Mouse (Mus musculus): ENCODE measurements at regions not wholly inside any gene's neighbourhood (a gene's known extent, or its start where the extent isn't known, plus 50 kb on each side); places are given as distances from the start of the nearest gene placed in this dataset.

GRCm38 (mm10) chr11:28782486-28782885, 70.5 kb upstream of the Efemp1 start:
- no peak for TF ChIP-seq CTCF (IDR thresholded peaks at IDR 0.05)
- no peak overlapping the region for H3K4me3 ChIP-seq
- intact Hi-C loops (cut with DNase I), result no loop called here

GRCm38 (mm10) chr11:28770831-28771230, 82.2 kb upstream of the Efemp1 start:
- Histone ChIP-seq H3K4me3 (no peak overlapping the region), H3K27ac (no peak overlapping the region)
- no peak for DNase-seq (ENCODE audit: extremely low spot score in 1 of 2, low spot score in 2 of 2)
- intact Hi-C loops (cut with DNase I), result no loop called here
- no peak for TF ChIP-seq CTCF (IDR thresholded peaks at IDR 0.05)

More at GRCm38 (mm10) chr11:28782486-28782885, 70.5 kb upstream of the Efemp1 start:
- DNase-seq (ENCODE audit: extremely low spot score in 1 of 2, low spot score in 2 of 2), result no peak
- H3K27ac ChIP-seq, result no peak overlapping the region

GRCm38 (mm10) chr11:28760751-28761150, 92.3 kb upstream of the Efemp1 start:
- intact Hi-C loops (cut with DNase I), result no loop called here
- Histone ChIP-seq H3K27ac (no peak overlapping the region), H3K4me3 (no peak overlapping the region)
- no peak for TF ChIP-seq CTCF (IDR thresholded peaks at IDR 0.05)
- no peak for DNase-seq (ENCODE audit: extremely low spot score in 1 of 2, low spot score in 2 of 2)

- intact Hi-C loops (cut with DNase I), result loop anchor here (2.0 to 5.0 kb wide), 2 partner anchors 307 to 358 kb away; no protein-coding TSS in a partner anchor
- peak; percentile 1 for TF ChIP-seq CTCF (IDR thresholded peaks at IDR 0.05)
- H3K4me3 ChIP-seq, result peak overlapping the region; percentile 2; the same call in 1 of the 2 replicates
- H3K27ac ChIP-seq, result no peak overlapping the region
- peak in 1 of 2 experiments; percentile 9 for DNase-seq (ENCODE audit: extremely low spot score in 1 of 2, low spot score in 2 of 2)
These were observed 117.9 kb upstream of the Efemp1 start for GRCm38 (mm10) chr11:28734941-28735597.

GRCm38 (mm10) chr11:28734581-28734931, 118.4 kb upstream of the Efemp1 start:
- no peak overlapping the region for H3K4me3 ChIP-seq
- intact Hi-C loops (cut with DNase I), result loop anchor here (2.0 to 5.0 kb wide), 2 partner anchors 308 to 358 kb away; no protein-coding TSS in a partner anchor
- H3K27ac ChIP-seq, result no peak overlapping the region
- no peak for DNase-seq (ENCODE audit: extremely low spot score in 1 of 2, low spot score in 2 of 2)
- TF ChIP-seq CTCF (IDR thresholded peaks at IDR 0.05), result no peak

- H3K27ac ChIP-seq, result no peak overlapping the region
- intact Hi-C loops (cut with DNase I), result loop anchor here (2.0 to 5.0 kb wide), 2 partner anchors 308 to 359 kb away; no protein-coding TSS in a partner anchor
- DNase-seq (ENCODE audit: extremely low spot score in 1 of 2, low spot score in 2 of 2), result no peak
- peak; percentile 51 for TF ChIP-seq CTCF (IDR thresholded peaks at IDR 0.05)
- H3K4me3 ChIP-seq, result no peak overlapping the region
These were observed 119.0 kb upstream of the Efemp1 start for GRCm38 (mm10) chr11:28733877-28734580.

- intact Hi-C loops (cut with DNase I), result loop anchor here (5.0 kb wide), 1 partner anchor 312 kb away; no protein-coding TSS in a partner anchor
- H3K27ac ChIP-seq, result no peak overlapping the region
- no peak for DNase-seq (ENCODE audit: extremely low spot score in 1 of 2, low spot score in 2 of 2)
- no peak for TF ChIP-seq CTCF (IDR thresholded peaks at IDR 0.05)
- H3K4me3 ChIP-seq, result no peak overlapping the region
These were observed 122.9 kb upstream of the Efemp1 start for GRCm38 (mm10) chr11:28730140-28730539.

- intact Hi-C loops (cut with DNase I), result loop anchor here (5.0 kb wide), 1 partner anchor 87 kb away; no protein-coding TSS in a partner anchor
- DNase-seq (ENCODE audit: extremely low spot score in 1 of 2, low spot score in 2 of 2), result no peak
- Histone ChIP-seq H3K27ac (no peak overlapping the region), H3K4me3 (no peak overlapping the region)
- TF ChIP-seq CTCF (IDR thresholded peaks at IDR 0.05), result no peak
These were observed 125.4 kb upstream of the Ccdc85a start for GRCm38 (mm10) chr11:28709511-28709910.

- TF ChIP-seq CTCF (IDR thresholded peaks at IDR 0.05), result no peak
- Histone ChIP-seq H3K4me3 (no peak overlapping the region), H3K27ac (no peak overlapping the region)
- intact Hi-C loops (cut with DNase I), result loop anchor here (5.0 kb wide), 1 partner anchor 86 kb away; no protein-coding TSS in a partner anchor
- no peak for DNase-seq (ENCODE audit: extremely low spot score in 1 of 2, low spot score in 2 of 2)
These were observed 124.3 kb upstream of the Ccdc85a start for GRCm38 (mm10) chr11:28708431-28708830.

GRCm38 (mm10) chr11:28702384-28702783, 118.3 kb upstream of the Ccdc85a start:
- Histone ChIP-seq H3K27ac (no peak overlapping the region), H3K4me3 (no peak overlapping the region)
- no peak for TF ChIP-seq CTCF (IDR thresholded peaks at IDR 0.05)
- DNase-seq (ENCODE audit: extremely low spot score in 1 of 2, low spot score in 2 of 2), result no peak
- intact Hi-C loops (cut with DNase I), result no loop called here

GRCm38 (mm10) chr11:28701379-28701778, 117.3 kb upstream of the Ccdc85a start:
- Histone ChIP-seq H3K4me3 (no peak overlapping the region), H3K27ac (peak overlapping the region; percentile 65)
- intact Hi-C loops (cut with DNase I), result no loop called here
- no peak for DNase-seq (ENCODE audit: extremely low spot score in 1 of 2, low spot score in 2 of 2)
- TF ChIP-seq CTCF (IDR thresholded peaks at IDR 0.05), result no peak; the same call in 1 of the 2 replicates

- DNase-seq (ENCODE audit: extremely low spot score in 1 of 2, low spot score in 2 of 2), result no peak
- Histone ChIP-seq H3K27ac (no peak overlapping the region), H3K4me3 (no peak overlapping the region)
- intact Hi-C loops (cut with DNase I), result no loop called here
- no peak for TF ChIP-seq CTCF (IDR thresholded peaks at IDR 0.05)
These were observed 115.6 kb upstream of the Ccdc85a start for GRCm38 (mm10) chr11:28699766-28700165.

Measured in left cerebral cortex, adult 2 months (tissue).